Mouse (Mus musculus) left cerebral cortex, postnatal 10 days (tissue): ENCODE measurements at regions not wholly inside any gene's neighbourhood (a gene's known extent, or its start where the extent isn't known, plus 50 kb on each side); places are given as distances from the start of the nearest gene placed in this dataset.

Experiments used
- DNase-seq, 2 experiments: peaks; one replicate each; pipeline ENCODE4 v3.0.0; 2021 to 2022; ENCODE audit warnings: low spot score in 2 of 2, mixed read lengths in 1 of 2; ENCODE audit errors: extremely low spot score in 1 of 2
- intact Hi-C: fragments of 180-260 bp; cut with DNase I; formaldehyde crosslinking; loops from one replicate; pipeline ENCODE4 v1.15.1; 2025

GRCm38 (mm10) chr12:14687263-14687662 is 535.4 kb upstream of the Fam84a start:
- DNase-seq, result peak in 1 of 2 experiments; percentile 5
- intact Hi-C loops, result no loop called here

- no peak for DNase-seq
- intact Hi-C loops, result no loop called here
These were observed 524.4 kb upstream of the Fam84a start for GRCm38 (mm10) chr12:14676230-14676629.

- intact Hi-C loops, result no loop called here
- DNase-seq, result peak; percentile 13 to 20
These were observed 514.1 kb upstream of the Fam84a start for GRCm38 (mm10) chr12:14665909-14666308.
